Mouse (Mus musculus): Measurements from ENCODE around the gene Pdcd1lg2. TPM values are rescaled to one million over a fixed set of nuclear protein-coding genes. Genes with fewer than 3 reads are reported as not detected.

Gene Pdcd1lg2
- polyA plus RNA-seq, 1 experiment from 2014 or later, result not detected

DNA sequence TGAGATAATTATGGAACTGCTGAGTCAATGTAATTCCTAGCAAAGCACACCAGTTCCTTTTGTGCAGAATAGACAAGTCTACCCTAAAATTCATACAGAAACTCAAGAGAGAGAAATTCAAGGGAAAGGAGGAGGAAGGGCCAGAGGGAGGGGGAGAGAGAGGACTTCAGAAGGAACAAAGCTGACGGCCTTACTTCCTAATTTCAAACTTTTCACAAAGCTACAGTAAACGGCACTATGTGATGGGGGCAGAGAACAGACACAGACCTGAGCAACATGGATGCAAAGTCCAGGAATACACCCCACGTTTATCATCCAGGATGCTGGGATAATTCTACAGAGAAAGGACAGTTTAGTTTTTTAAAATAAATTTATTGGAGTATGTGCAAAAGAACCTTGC lies 8.8 kb downstream of the Pdcd1lg2 start:
- no peaks in the 10 kb centered on the region for H3K36me3 ChIP-seq (ENCODE audit: control insufficient read depth, insufficient read depth, low read length)
- H3K4me2 ChIP-seq (ENCODE audit: low read length), result no peak overlapping the region
- H3K4me1 ChIP-seq (ENCODE audit: control insufficient read depth, insufficient read depth, low read length), result no peaks in the 10 kb centered on the region
- H3K4me3 ChIP-seq (replicated peaks; ENCODE audit: low read depth, low read length), result no peak overlapping the region
- DNase-seq, result no peak
- H3K9me3 ChIP-seq (ENCODE audit: control insufficient read depth, low read length), result no peaks in the 10 kb centered on the region
- no peak for ATAC-seq (ENCODE audit: low FRiP score, low TSS enrichment)
- H3K9ac ChIP-seq (replicated peaks; ENCODE audit: low read length), result no peak overlapping the region
- no peak overlapping the region for H3K27ac ChIP-seq (replicated peaks; ENCODE audit: low read depth, low read length)
- 89% methylated on average over 3 of the region's 3 CpGs for WGBS
- no peaks in the 10 kb centered on the region for H3K27me3 ChIP-seq (ENCODE audit: control insufficient read depth, insufficient read depth, low read length)

DNA sequence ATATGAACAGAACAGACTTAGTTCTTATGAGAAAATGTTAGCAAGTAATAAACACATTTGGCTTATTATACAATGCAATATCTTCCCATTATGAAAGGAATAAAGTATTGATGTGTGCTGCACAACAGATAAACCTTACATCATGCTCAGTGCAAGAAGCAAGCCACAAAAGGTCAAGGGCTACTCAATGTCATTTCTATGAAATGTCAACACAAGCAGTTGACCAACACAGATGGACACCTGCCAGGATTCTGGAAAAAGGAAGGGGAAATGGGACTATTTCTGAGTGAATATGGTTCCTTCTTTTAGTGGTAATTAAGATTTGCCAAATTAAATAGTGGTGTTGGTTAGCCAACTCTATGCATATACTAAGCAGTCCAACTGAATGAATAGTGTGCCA lies 9.2 kb downstream of the Pdcd1lg2 start:
- ATAC-seq (ENCODE audit: low FRiP score, low TSS enrichment) (no peak), DNase-seq (no peak)
- Histone ChIP-seq H3K4me1 (ENCODE audit: control insufficient read depth, insufficient read depth, low read length) (no peaks in the 10 kb centered on the region), H3K27ac (replicated peaks; ENCODE audit: low read depth, low read length) (no peak overlapping the region), H3K36me3 (ENCODE audit: control insufficient read depth, insufficient read depth, low read length) (no peaks in the 10 kb centered on the region), H3K4me2 (ENCODE audit: low read length) (no peak overlapping the region), H3K27me3 (ENCODE audit: control insufficient read depth, insufficient read depth, low read length) (no peaks in the 10 kb centered on the region), H3K4me3 (replicated peaks; ENCODE audit: low read depth, low read length) (no peak overlapping the region), H3K9ac (replicated peaks; ENCODE audit: low read length) (no peak overlapping the region), H3K9me3 (ENCODE audit: control insufficient read depth, low read length) (no peaks in the 10 kb centered on the region)

GRCm38 (mm10) chr19:29420397-29420796 lies 9.7 kb downstream of the Pdcd1lg2 start:
- Histone ChIP-seq H3K27ac (replicated peaks; ENCODE audit: low read depth, low read length) (no peak overlapping the region), H3K9me3 (ENCODE audit: control insufficient read depth, low read length) (no peaks in the 10 kb centered on the region), H3K9ac (replicated peaks; ENCODE audit: low read length) (no peak overlapping the region), H3K27me3 (ENCODE audit: control insufficient read depth, insufficient read depth, low read length) (no peaks in the 10 kb centered on the region), H3K4me1 (ENCODE audit: control insufficient read depth, insufficient read depth, low read length) (no peaks in the 10 kb centered on the region), H3K4me2 (ENCODE audit: low read length) (no peak overlapping the region), H3K36me3 (ENCODE audit: control insufficient read depth, insufficient read depth, low read length) (no peaks in the 10 kb centered on the region), H3K4me3 (replicated peaks; ENCODE audit: low read depth, low read length) (no peak overlapping the region)
- DNase-seq (peak; percentile 9), ATAC-seq (ENCODE audit: low FRiP score, low TSS enrichment) (no peak)
- 73% methylated on average over 8 of the region's 8 CpGs for WGBS

DNA sequence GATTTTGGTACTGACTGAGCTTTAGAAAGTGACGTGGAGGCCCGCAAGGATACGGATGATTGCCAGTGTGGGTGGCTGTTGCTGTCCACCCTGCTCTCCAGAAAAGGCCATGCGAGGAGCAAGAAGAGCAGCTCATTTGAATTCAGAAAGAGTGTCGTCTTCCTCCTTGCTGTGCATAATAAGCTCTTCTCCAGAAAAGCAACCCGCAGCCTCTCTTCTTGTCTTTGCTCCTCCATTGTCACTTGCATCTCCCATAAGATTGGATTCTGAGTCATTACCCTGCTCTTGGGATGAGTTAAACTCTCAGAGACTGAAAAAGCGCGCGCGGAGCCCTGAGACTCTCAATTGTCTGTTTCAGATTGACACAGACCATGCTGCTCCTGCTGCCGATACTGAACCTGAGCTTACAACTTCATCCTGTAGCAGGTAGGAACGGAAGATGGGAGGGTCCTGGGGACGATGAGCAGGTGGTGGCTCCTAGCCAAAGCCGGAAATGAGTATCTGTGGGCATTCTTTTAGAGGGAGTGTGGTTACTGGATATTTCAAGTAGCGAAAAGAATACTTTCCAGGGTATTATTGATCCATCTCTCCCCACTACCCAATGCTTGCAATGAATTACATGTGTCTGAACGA lies 11.4 kb downstream of the Pdcd1lg2 start:
- Histone ChIP-seq H3K9me3 (ENCODE audit: control insufficient read depth, low read length) (no peaks in the 10 kb centered on the region), H3K9ac (replicated peaks; ENCODE audit: low read length) (no peak overlapping the region), H3K27me3 (ENCODE audit: control insufficient read depth, insufficient read depth, low read length) (no peaks in the 10 kb centered on the region), H3K4me2 (ENCODE audit: low read length) (no peak overlapping the region), H3K36me3 (ENCODE audit: control insufficient read depth, insufficient read depth, low read length) (no peaks in the 10 kb centered on the region), H3K4me3 (replicated peaks; ENCODE audit: low read depth, low read length) (no peak overlapping the region), H3K27ac (replicated peaks; ENCODE audit: low read depth, low read length) (no peak overlapping the region), H3K4me1 (ENCODE audit: control insufficient read depth, insufficient read depth, low read length) (no peaks in the 10 kb centered on the region)
- WGBS, result 77% methylated on average over 16 of the region's 16 CpGs
- no peak for ATAC-seq (ENCODE audit: low FRiP score, low TSS enrichment)
- no peak for DNase-seq

GRCm38 (mm10) chr19:29422796-29423195 lies 12.1 kb downstream of the Pdcd1lg2 start:
- H3K4me2 ChIP-seq (ENCODE audit: low read length), result no peak overlapping the region
- no peak overlapping the region for H3K27ac ChIP-seq (replicated peaks; ENCODE audit: low read depth, low read length)
- no peaks in the 10 kb centered on the region for H3K36me3 ChIP-seq (ENCODE audit: control insufficient read depth, insufficient read depth, low read length)
- WGBS, result 82% methylated on average over 7 of the region's 7 CpGs
- DNase-seq (no peak), ATAC-seq (ENCODE audit: low FRiP score, low TSS enrichment) (no peak)
- H3K4me3 ChIP-seq (replicated peaks; ENCODE audit: low read depth, low read length), result no peak overlapping the region
- H3K4me1 ChIP-seq (ENCODE audit: control insufficient read depth, insufficient read depth, low read length), result no peaks in the 10 kb centered on the region
- no peaks in the 10 kb centered on the region for H3K27me3 ChIP-seq (ENCODE audit: control insufficient read depth, insufficient read depth, low read length)
- H3K9me3 ChIP-seq (ENCODE audit: control insufficient read depth, low read length), result no peaks in the 10 kb centered on the region
- H3K9ac ChIP-seq (replicated peaks; ENCODE audit: low read length), result no peak overlapping the region

DNA sequence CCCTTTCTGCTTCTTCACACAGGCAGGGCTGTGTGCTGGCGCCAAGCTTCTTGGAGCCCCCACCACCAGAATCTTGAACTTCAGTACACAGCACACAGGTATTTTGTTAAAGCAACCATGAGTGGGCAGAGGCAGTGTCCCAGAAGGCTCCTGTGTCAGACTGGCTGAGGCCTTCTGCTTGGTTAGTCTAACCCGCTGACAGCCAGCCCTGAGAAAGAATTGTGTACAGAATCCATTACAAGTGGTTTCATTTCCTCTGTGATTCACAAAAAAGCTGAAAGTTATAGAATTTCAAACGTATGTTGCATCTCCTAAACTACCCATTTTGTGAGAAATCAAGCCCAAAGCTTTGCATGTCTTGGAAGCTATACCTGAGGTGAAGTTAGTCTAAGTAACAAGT lies 19.8 kb downstream of the Pdcd1lg2 start:
- 87% methylated on average over 3 of the region's 3 CpGs for WGBS
- Histone ChIP-seq H3K4me2 (ENCODE audit: low read length) (no peak overlapping the region), H3K4me3 (replicated peaks; ENCODE audit: low read depth, low read length) (no peak overlapping the region), H3K9me3 (ENCODE audit: control insufficient read depth, low read length) (no peaks in the 10 kb centered on the region), H3K9ac (replicated peaks; ENCODE audit: low read length) (no peak overlapping the region), H3K27me3 (ENCODE audit: control insufficient read depth, insufficient read depth, low read length) (no peaks in the 10 kb centered on the region), H3K36me3 (ENCODE audit: control insufficient read depth, insufficient read depth, low read length) (no peaks in the 10 kb centered on the region), H3K27ac (replicated peaks; ENCODE audit: low read depth, low read length) (no peak overlapping the region), H3K4me1 (ENCODE audit: control insufficient read depth, insufficient read depth, low read length) (no peaks in the 10 kb centered on the region)
- ATAC-seq (ENCODE audit: low FRiP score, low TSS enrichment) (no peak), DNase-seq (no peak)

- Histone ChIP-seq H3K4me3 (replicated peaks; ENCODE audit: low read depth, low read length) (no peak overlapping the region), H3K4me2 (ENCODE audit: low read length) (no peak overlapping the region), H3K4me1 (ENCODE audit: control insufficient read depth, insufficient read depth, low read length) (no peaks in the 10 kb centered on the region), H3K9me3 (ENCODE audit: control insufficient read depth, low read length) (no peaks in the 10 kb centered on the region), H3K36me3 (ENCODE audit: control insufficient read depth, insufficient read depth, low read length) (no peaks in the 10 kb centered on the region), H3K27me3 (ENCODE audit: control insufficient read depth, insufficient read depth, low read length) (no peaks in the 10 kb centered on the region), H3K27ac (replicated peaks; ENCODE audit: low read depth, low read length) (no peak overlapping the region), H3K9ac (replicated peaks; ENCODE audit: low read length) (no peak overlapping the region)
- DNase-seq, result no peak
- WGBS, result 90% methylated on average over 3 of the region's 3 CpGs
- no peak for ATAC-seq (ENCODE audit: low FRiP score, low TSS enrichment)
Observed at GRCm38 (mm10) chr19:29430953-29431352, 20.2 kb downstream of the Pdcd1lg2 start.

DNA sequence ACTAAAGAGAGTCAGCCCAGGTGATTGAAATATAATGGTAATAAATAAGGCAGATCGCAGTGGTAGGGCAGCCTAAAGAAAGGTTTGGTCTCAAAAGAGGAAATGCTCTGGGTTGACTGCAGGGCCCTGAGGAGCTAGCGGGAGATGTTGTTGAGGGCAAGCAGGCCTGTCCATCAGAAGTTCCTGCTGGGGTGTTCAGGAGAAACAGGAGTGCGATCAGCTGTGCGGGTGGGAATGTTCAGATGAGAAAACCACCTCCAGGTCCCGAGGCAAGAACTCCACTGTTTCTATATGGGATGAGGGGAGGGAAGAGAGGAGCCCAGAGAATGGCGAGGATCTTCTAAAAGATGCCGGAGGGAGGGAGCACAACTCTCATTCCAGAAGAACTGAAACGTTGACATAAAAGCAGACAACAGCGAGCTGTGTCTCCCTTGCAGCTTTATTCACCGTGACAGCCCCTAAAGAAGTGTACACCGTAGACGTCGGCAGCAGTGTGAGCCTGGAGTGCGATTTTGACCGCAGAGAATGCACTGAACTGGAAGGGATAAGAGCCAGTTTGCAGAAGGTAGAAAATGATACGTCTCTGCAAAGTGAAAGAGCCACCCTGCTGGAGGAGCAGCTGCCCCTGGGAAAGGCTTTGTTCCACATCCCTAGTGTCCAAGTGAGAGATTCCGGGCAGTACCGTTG lies 26.2 kb downstream of the Pdcd1lg2 start:
- no peak for DNase-seq
- no peak for ATAC-seq (ENCODE audit: low FRiP score, low TSS enrichment)
- Histone ChIP-seq H3K9me3 (ENCODE audit: control insufficient read depth, low read length) (no peaks in the 10 kb centered on the region), H3K36me3 (ENCODE audit: control insufficient read depth, insufficient read depth, low read length) (no peaks in the 10 kb centered on the region), H3K4me3 (replicated peaks; ENCODE audit: low read depth, low read length) (no peak overlapping the region), H3K4me1 (ENCODE audit: control insufficient read depth, insufficient read depth, low read length) (no peaks in the 10 kb centered on the region), H3K27me3 (ENCODE audit: control insufficient read depth, insufficient read depth, low read length) (no peaks in the 10 kb centered on the region), H3K27ac (replicated peaks; ENCODE audit: low read depth, low read length) (no peak overlapping the region), H3K4me2 (ENCODE audit: low read length) (no peak overlapping the region), H3K9ac (replicated peaks; ENCODE audit: low read length) (no peak overlapping the region)
- WGBS, result 74% methylated on average over 18 of the region's 18 CpGs

DNA sequence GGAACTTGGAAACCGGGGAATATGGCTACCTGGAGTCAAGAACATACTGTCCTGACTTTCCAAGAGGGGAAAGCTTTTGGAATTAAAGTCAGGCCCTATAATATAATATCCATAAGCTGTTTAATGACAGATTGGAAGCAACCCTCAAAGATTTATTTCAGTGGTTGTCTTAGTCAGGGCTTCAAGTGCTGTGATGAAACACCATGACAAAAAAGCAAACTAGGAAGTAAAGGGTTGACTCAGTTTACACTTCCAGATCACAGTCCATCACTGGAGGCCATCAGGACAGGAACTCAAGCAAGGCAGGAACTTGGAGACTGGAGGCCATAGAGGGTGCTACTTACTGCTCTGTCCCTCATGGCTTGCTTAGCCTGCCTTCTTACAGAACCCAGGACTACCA lies 27.1 kb downstream of the Pdcd1lg2 start:
- 93% methylated on average over 1 of the region's 1 CpGs for WGBS

More for the DNA sequence above, 27.1 kb downstream of the Pdcd1lg2 start:
- Histone ChIP-seq H3K9me3 (ENCODE audit: control insufficient read depth, low read length) (no peaks in the 10 kb centered on the region), H3K36me3 (ENCODE audit: control insufficient read depth, insufficient read depth, low read length) (no peaks in the 10 kb centered on the region), H3K4me2 (ENCODE audit: low read length) (no peak overlapping the region), H3K27ac (replicated peaks; ENCODE audit: low read depth, low read length) (no peak overlapping the region), H3K4me1 (ENCODE audit: control insufficient read depth, insufficient read depth, low read length) (no peaks in the 10 kb centered on the region), H3K4me3 (replicated peaks; ENCODE audit: low read depth, low read length) (no peak overlapping the region), H3K27me3 (ENCODE audit: control insufficient read depth, insufficient read depth, low read length) (no peaks in the 10 kb centered on the region), H3K9ac (replicated peaks; ENCODE audit: low read length) (no peak overlapping the region)
- DNase-seq (no peak), ATAC-seq (ENCODE audit: low FRiP score, low TSS enrichment) (no peak)
